Mouse (Mus musculus) brain, embryonic 14.5 days (tissue): ENCODE results near the gene Igf2bp2.

Experiments used
- CTCF ChIP-seq: fragments of 200-500 bp; IDR thresholded peaks from 2 replicates; pipeline ENCODE4 v1.5.1; 2012; ENCODE audit warnings: inconsistent platforms, mild to moderate bottlenecking, moderate library complexity, borderline replicate concordance; ENCODE audit not compliant: insufficient read depth, insufficient read length; ENCODE audit errors: extremely low read depth
- POLR2A ChIP-seq: fragments of 200-500 bp; IDR thresholded peaks from 2 replicates; pipeline ENCODE4 v1.6.1; 2012; ENCODE audit warnings: mild to moderate bottlenecking, inconsistent platforms, borderline replicate concordance; ENCODE audit not compliant: poor library complexity, insufficient read depth, insufficient read length, severe bottlenecking; ENCODE audit errors: extremely low read depth

DNA sequence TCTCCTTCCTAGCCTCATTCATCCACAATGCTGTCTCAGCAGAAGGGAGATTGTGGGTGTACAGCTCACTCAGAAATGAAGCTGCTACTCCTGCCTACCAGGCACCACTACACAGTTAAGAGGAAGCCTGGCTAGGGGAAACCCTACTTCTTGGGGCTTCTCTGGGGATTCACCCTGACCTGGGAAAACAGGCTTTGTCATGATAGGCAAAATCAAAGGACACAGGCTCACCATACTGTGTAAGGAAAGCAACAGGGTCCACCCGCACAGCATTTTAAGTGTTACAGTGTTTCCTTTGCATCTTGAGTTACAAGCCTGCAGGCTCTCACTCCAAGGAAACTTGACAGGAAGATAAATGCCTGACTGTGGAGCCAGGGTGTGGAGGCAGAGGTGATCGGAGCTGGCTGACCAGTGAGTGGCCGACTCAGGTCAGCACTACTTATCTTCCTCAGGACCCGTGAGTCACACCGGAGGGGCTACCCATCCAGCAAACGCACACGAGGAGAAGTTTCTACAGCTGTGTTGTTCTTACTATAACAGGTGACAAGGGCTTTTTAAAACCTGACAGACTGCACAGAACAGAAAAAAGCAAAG lies 38.7 kb downstream of the Igf2bp2 start:
- TF ChIP-seq CTCF (no peak), POLR2A (no peak)
